In the genomic region with DNA sequence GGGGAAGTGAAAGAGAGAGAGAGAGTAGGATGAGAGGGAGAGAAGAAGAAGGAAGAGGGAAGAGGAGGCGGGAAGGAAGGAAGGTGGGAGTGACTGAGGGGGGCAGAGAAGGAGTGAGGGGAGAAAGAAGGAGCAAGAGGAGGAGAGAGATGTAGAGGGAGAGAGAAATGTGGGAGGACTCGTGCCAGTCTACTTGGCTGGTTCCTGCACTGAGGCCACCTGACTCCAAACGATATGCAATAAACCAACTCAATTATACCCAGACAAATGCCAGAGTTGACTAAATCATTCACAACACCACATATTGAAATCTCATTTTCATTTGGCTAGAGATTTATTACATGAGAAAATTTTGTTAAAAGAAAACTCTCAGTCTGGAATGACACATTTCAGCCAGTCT, we compare ENCODE assay signal across 25 mouse cellular contexts.
"Had no signal": no experiment of that assay in that cellular context is flagged by ENCODE, and none has a peak within 500 bp of the region (broad histone marks: within the 10 kb centered on the region; RNA-seq: fewer than 3 reads in every experiment).

No protein-coding gene starts in this region.

- H3K4me1 ChIP-seq: heart, embryonic 10.5 days; heart, embryonic 12.5 days; hindbrain, embryonic 13.5 days; hindbrain, embryonic 15.5 days; limb, embryonic 13.5 days; limb, embryonic 15.5 days; liver, embryonic 12.5 days had no signal

- H3K27ac ChIP-seq: gastrocnemius, adult 2 months; heart, embryonic 10.5 days; hindbrain, embryonic 13.5 days; hindbrain, embryonic 15.5 days; hindbrain, postnatal 0 days; layer of hippocampus, adult 2 months; limb, embryonic 13.5 days; limb, embryonic 15.5 days; liver, embryonic 12.5 days; liver, embryonic 14.5 days had no signal

- H3K27me3 ChIP-seq: heart, embryonic 12.5 days; hindbrain, embryonic 13.5 days; hindbrain, embryonic 15.5 days; limb, embryonic 13.5 days; limb, embryonic 15.5 days; liver, embryonic 12.5 days had no signal

- H3K36me3 ChIP-seq: heart, embryonic 10.5 days; heart, embryonic 12.5 days; hindbrain, embryonic 13.5 days; hindbrain, embryonic 15.5 days; limb, embryonic 13.5 days; limb, embryonic 15.5 days; liver, embryonic 12.5 days had no signal

- H3K4me3 ChIP-seq: gastrocnemius, adult 2 months; heart, embryonic 10.5 days; heart, embryonic 12.5 days; hindbrain, embryonic 13.5 days; hindbrain, embryonic 15.5 days; layer of hippocampus, adult 2 months; limb, embryonic 13.5 days; limb, embryonic 15.5 days; liver, embryonic 12.5 days had no signal

- H3K4me2 ChIP-seq: heart, embryonic 12.5 days; hindbrain, embryonic 13.5 days; hindbrain, embryonic 15.5 days; limb, embryonic 13.5 days; limb, embryonic 15.5 days; liver, embryonic 12.5 days had no signal

- H3K9ac ChIP-seq: heart, embryonic 12.5 days; hindbrain, embryonic 13.5 days; hindbrain, embryonic 15.5 days; limb, embryonic 13.5 days; limb, embryonic 15.5 days; liver, embryonic 12.5 days; liver, embryonic 14.5 days had no signal

- ATAC-seq: hindbrain, postnatal 0 days; intestine, postnatal 0 days; liver, embryonic 12.5 days had no signal

- H3K9me3 ChIP-seq: heart, embryonic 10.5 days; heart, embryonic 12.5 days; hindbrain, embryonic 13.5 days; hindbrain, embryonic 15.5 days; limb, embryonic 13.5 days; limb, embryonic 15.5 days; liver, embryonic 12.5 days had no signal

- DNase-seq: gastrocnemius, adult 2 months; gastrocnemius, postnatal 10 days; gastrocnemius, postnatal 25 days; heart, adult 18-20 months; heart, postnatal 10 days; heart, postnatal 36 days; kidney, adult 18-20 months; kidney, adult 8-10 months; kidney, postnatal 10 days; kidney, postnatal 25 days; kidney, postnatal 4 days; layer of hippocampus, adult 9-11 months; layer of hippocampus, postnatal 36 days; left cerebral cortex, postnatal 4 days had no signal
